Mouse (Mus musculus): ENCODE results near the gene Prpf8.

- TF ChIP-seq GATA1 (IDR thresholded peaks at IDR 0.05; ENCODE audit: borderline replicate concordance, low read length): no peak
- TF ChIP-seq FLI1 (IDR thresholded peaks at IDR 0.05; ENCODE audit: low read length): no peak
Observed at GRCm38 (mm10) chr11:75551961-75552441, 65.4 kb downstream of the Prpf8 start.
